Mouse (Mus musculus) hindbrain, embryonic 11.5 days (tissue): ENCODE measurements around the gene Uqcc1. TPM values are rescaled to one million over a fixed set of nuclear protein-coding genes. Genes with fewer than 3 reads are reported as not detected.

ENCODE experiments used
- ATAC-seq: fragments of 200-750 bp; cut with Nextera tagmentation; 2 replicates; pipeline ENCODE4 v1.8.0; 2017; ENCODE audit warnings: mild to moderate bottlenecking, moderate TSS enrichment, moderate library complexity; ENCODE audit not compliant: low FRiP score
- DNase-seq: peaks from one replicate; pipeline ENCODE4 v3.0.0-alpha.2; 2015; ENCODE audit warnings: low spot score
- H3K27ac ChIP-seq: fragments of 300-500 bp; sonication (generic); 2 replicates; pipeline ENCODE4 v1.5.1; 2014; ENCODE audit warnings: mild to moderate bottlenecking, low read depth, low read length
- H3K27me3 ChIP-seq: fragments of 300-500 bp; sonication (generic); 2 replicates; pipeline ENCODE4 v1.6.1; 2014; ENCODE audit warnings: mild to moderate bottlenecking, low read length, moderate library complexity, mixed read lengths; ENCODE audit not compliant: control insufficient read depth, insufficient read depth
- H3K36me3 ChIP-seq: fragments of 300-500 bp; sonication (generic); 2 replicates; pipeline ENCODE4 v1.6.1; 2014; ENCODE audit warnings: mild to moderate bottlenecking, low read length, moderate library complexity, mixed read lengths; ENCODE audit not compliant: control insufficient read depth, insufficient read depth
- H3K4me1 ChIP-seq: fragments of 300-500 bp; sonication (generic); replicated peaks from 2 replicates; pipeline ENCODE4 v1.6.1; 2014; ENCODE audit warnings: low read length, mixed read lengths; ENCODE audit not compliant: control insufficient read depth, insufficient read depth
- H3K4me2 ChIP-seq: fragments of 300-500 bp; sonication (generic); replicated peaks from 2 replicates; pipeline ENCODE4 v1.6.1; 2014; ENCODE audit warnings: mild to moderate bottlenecking, low read depth, low read length
- H3K4me3 ChIP-seq: fragments of 300-500 bp; sonication (generic); 2 replicates; pipeline ENCODE4 v1.5.1; 2014; ENCODE audit warnings: low read depth, low read length
- H3K9ac ChIP-seq: fragments of 300-500 bp; sonication (generic); 2 replicates; pipeline ENCODE4 v1.6.1; 2014; ENCODE audit warnings: low read depth, low read length
- H3K9me3 ChIP-seq: fragments of 300-500 bp; sonication (generic); 2 replicates; pipeline ENCODE4 v1.6.1; 2016; ENCODE audit warnings: low read length; ENCODE audit not compliant: control insufficient read depth
- WGBS: fragments of 180-500 bp; shearing (Covaris S2); extraction: QIAGEN DNeasy Blood & Tissue Kit; methylation state at CpG from one replicate; pipeline ENCODE4 v1.1.7; 2014; 5-methylcytosine and 5-hydroxymethylcytosine counted together
- polyA plus RNA-seq: library from polyadenylated mRNA; unstranded; fragments of >200 nt; fragmentation: Nextera tagmentation; extraction: Ambion mirVana; gene quantifications from 2 replicates; pipeline ENCODE4 v1.2.1, GENCODE M21; 2014

Gene Uqcc1
- 69.6 and 80.8 TPM in 2 replicates for polyA plus RNA-seq

DNA sequence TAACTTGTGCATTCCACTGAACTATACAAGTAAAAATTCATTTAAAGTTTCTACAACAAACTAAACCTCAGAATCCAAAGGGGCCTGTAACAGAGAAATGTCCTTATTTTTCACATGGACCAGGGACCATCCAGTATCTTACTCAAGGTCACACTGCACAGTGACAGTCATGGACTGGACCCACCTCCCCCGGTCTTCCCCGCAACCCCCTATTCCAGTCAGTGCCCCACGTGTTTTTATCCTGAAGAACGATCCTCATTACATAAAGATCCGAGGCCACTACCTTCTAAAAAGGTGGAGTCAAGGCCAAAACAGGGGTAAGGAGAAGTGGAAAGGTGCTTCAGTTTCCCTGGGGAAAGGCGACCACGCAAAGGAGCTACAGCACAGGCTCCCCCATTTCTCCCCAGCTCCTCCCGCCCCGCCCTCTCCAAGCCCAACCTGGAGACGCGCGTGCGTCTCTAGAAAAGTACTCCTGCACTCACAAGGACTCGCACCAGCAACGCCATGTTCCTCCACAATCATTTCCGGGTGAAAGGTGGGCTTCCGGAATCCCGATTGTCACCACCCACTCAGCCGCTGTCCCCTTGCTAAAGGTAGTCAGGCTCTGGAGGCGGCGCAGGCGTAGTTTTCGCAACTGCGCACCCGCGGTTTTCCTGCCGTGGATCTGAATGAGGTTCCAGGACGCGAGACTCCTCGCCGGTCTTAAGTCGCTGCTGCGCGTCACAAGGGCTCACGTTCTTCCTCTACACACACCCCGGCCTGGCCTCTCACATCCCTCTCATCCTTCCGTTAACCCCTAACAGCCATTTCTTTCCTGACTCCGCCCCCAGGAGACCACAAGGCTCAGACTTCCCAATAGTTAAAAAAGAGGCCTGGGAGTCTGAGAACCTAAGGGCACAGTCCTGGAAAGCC, at the start of gene Uqcc1:
Gene Uqcc1 (minus strand): TSS at position 780 of the 912 bp plus-strand sequence.
- Histone ChIP-seq H3K27me3 (no peaks in the 10 kb centered on the region), H3K27ac (peak within 1 kb of the TSS; percentile 77), H3K36me3 (no peaks in the 10 kb centered on the region), H3K9ac (peak within 1 kb of the TSS; percentile 69), H3K4me2 (peak within 1 kb of the TSS; percentile 72), H3K9me3 (no peaks in the 10 kb centered on the region), H3K4me1 (no peaks in the 10 kb centered on the region), H3K4me3 (peak within 1 kb of the TSS; percentile 72)
- DNase-seq (peak; percentile 92), ATAC-seq (peak; percentile 93)
- under 1% methylated on average over 38 of the region's 38 CpGs for WGBS

DNA sequence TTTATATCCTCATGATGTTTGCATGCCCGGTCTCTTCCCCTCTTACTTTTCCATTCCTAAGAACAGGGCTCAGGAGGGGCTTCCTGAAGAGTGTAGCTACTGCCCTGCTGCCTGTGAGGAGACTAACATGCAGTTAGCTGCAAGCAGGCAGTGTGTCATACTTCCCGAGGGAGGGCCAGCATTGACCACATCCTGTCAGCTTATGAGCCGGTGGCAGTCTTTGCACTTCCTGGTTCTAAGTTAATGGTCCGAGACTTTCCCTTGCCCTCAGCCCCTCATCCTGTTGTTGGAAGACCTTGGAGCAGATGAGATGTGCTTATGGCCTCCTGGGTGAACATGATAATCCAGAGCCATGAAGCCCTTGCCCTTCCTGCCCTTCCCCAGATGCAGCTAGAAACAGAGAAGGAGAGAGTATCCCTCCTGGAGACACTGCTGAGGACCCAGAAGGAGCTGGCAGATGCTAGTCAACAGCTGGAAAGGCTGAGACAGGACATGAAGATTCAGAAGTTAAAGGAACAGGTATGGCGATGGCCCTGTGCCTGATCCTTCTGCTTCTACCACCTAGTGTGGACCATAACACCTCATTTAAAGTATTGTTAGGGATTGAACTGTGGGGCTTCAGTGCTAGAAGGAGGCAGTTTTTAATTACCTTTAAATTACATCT, 49.4 kb upstream of the Uqcc1 start:
- H3K4me1 ChIP-seq = no peaks in the 10 kb centered on the region
- no peak for ATAC-seq
- no peaks in the 10 kb centered on the region for H3K9me3 ChIP-seq
- H3K9ac ChIP-seq = no peak overlapping the region
- no peak for DNase-seq
- no peak overlapping the region for H3K4me2 ChIP-seq
- WGBS = 89% methylated on average over 5 of the region's 5 CpGs
- H3K36me3 ChIP-seq = peaks cover 18% of the 10 kb centered on the region; the same call in 1 of the 2 replicates
- no peak overlapping the region for H3K4me3 ChIP-seq
- H3K27me3 ChIP-seq = no peaks in the 10 kb centered on the region
- H3K27ac ChIP-seq = no peak overlapping the region

DNA sequence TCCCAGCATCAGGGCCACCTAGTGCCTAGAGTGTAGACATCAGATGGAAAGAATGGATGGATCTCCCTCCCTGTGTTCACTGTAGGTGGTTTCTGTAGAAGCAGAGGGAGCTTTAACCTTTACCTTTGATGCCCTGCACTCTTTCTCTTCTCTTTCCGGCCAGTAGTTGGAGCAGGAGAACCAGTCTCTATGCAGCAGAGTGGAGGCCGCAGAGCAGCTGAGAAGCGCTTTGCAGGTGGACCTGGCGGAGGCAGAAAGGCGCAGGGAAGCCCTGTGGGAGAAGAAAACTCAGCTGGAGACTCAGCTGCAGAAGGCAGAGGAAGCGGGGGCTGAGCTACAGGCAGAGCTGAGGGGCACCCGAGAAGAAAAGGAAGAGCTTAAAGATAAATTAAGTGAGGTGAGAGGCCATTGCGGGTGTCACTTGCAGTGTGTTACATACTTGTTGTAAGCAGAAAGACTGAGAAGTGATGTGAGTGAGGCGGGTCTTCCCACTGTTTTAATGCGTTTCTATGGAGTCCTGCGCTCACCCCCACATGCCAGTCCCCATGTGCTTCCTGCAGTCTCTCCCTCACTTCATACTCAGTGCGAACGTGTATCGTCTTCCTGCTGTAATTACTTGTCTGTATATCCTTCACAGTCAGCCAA, 44.1 kb upstream of the Uqcc1 start:
- no peaks in the 10 kb centered on the region for H3K27me3 ChIP-seq
- ATAC-seq = no peak
- H3K36me3 ChIP-seq = peaks cover 13% of the 10 kb centered on the region
- H3K4me3 ChIP-seq = no peak overlapping the region
- H3K27ac ChIP-seq = no peak overlapping the region
- no peak for DNase-seq
- no peaks in the 10 kb centered on the region for H3K9me3 ChIP-seq
- 87% methylated on average over 14 of the region's 14 CpGs for WGBS
- H3K9ac ChIP-seq = no peak overlapping the region
- no peaks in the 10 kb centered on the region for H3K4me1 ChIP-seq
- H3K4me2 ChIP-seq = no peak overlapping the region

DNA sequence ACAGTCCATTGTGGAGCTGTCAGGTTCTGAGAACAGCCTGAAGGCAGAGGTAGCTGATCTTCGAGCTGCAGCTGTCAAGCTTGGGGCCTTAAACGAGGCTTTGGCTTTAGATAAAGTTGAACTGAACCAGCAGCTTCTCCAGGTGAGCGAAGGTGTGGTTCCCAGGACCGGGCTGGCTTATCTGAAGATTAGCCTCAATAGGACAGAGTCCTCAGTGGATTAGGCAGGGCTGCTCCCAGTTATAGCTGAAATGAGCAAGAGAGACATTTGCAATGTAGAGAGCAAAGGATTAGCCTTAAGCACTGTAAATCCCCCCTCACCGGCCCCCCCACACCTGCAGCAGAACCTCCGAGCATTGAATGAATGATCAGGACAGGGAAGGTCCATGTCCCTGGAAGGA, 43.2 kb upstream of the Uqcc1 start:
- H3K4me3 ChIP-seq = no peak overlapping the region
- H3K4me2 ChIP-seq = no peak overlapping the region
- no peak for ATAC-seq
- WGBS = 89% methylated on average over 6 of the region's 6 CpGs
- no peaks in the 10 kb centered on the region for H3K4me1 ChIP-seq
- no peaks in the 10 kb centered on the region for H3K27me3 ChIP-seq
- DNase-seq = no peak
- no peaks in the 10 kb centered on the region for H3K9me3 ChIP-seq
- H3K9ac ChIP-seq = no peak overlapping the region
- H3K27ac ChIP-seq = no peak overlapping the region
- H3K36me3 ChIP-seq = peaks cover 16% of the 10 kb centered on the region

DNA sequence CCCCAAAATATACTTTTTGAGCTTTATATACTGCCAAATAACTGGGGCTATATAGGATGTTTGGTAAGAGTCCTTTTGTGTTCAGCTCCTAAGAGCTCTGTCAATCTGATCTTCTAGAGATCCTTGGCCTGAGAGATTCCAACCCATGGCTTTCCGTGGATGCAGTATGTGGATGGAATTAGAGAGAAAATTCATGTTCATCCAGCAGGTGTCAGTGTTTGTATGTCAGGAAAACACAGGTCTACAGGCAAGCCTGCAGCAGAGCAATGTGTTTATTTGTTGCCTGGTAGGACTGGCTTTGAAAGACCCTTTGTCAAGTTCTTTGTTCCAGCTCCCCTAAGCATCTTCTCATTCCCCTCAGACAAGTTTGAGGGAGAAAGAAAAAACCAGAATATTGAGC, 32.9 kb upstream of the Uqcc1 start:
- ATAC-seq (no peak), DNase-seq (peak; percentile 49)
- Histone ChIP-seq H3K27ac (no peak overlapping the region), H3K4me2 (no peak overlapping the region), H3K4me1 (no peaks in the 10 kb centered on the region), H3K9ac (no peak overlapping the region), H3K4me3 (no peak overlapping the region), H3K9me3 (no peaks in the 10 kb centered on the region), H3K36me3 (peaks cover 13% of the 10 kb centered on the region), H3K27me3 (no peaks in the 10 kb centered on the region)
- 55% methylated on average over 1 of the region's 1 CpGs for WGBS

DNA sequence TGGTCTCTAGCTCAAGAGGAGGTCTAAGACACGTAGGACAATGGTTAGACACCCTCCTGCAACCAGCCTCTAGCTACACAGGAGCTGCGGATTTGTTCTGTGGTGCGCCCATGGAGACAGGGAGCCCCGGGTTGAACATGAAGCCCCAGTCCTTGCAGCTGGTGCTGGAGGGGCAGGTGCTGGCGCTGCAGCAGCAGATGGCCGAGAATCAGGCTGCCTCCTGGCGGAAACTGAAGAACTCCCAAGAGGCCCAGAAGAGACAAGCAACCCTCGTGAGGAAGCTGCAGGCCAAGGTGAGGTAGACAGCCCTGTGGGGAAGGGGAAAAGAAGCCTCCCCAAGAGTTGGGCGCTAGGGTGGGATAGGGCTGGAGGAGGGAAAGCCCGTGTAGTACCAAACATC, 31.8 kb upstream of the Uqcc1 start:
- H3K36me3 ChIP-seq = peaks cover 8% of the 10 kb centered on the region; the same call in 1 of the 2 replicates
- H3K9ac ChIP-seq = no peak overlapping the region
- DNase-seq (no peak), ATAC-seq (no peak)
- no peaks in the 10 kb centered on the region for H3K27me3 ChIP-seq
- H3K4me2 ChIP-seq = no peak overlapping the region
- no peak overlapping the region for H3K4me3 ChIP-seq
- H3K9me3 ChIP-seq = no peaks in the 10 kb centered on the region
- H3K27ac ChIP-seq = no peak overlapping the region
- WGBS = 78% methylated on average over 9 of the region's 10 CpGs
- no peaks in the 10 kb centered on the region for H3K4me1 ChIP-seq

DNA sequence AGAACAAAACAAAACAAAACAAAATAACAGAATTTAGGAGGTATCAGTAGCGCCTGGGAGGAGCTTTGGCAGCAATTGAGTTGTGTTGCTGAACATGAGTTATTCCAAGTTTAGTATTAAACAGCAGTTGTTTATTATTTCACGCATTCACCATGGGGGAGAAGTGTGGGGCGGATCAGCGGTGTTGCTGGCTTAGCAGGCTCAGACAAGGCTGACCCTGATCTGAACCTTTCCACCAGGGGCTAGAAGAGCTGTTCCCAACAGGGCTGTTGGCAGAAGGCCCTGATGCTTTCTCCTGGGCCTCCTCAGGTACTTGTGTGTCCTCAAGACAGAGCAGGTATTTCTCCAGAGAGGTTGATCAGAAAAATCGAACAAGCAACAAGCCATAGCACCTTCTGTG, 29.9 kb upstream of the Uqcc1 start:
- Histone ChIP-seq H3K36me3 (0 out of 2 replicates have a peak, but pooled peaks cover 6% of the 10 kb centered on the region), H3K9me3 (no peaks in the 10 kb centered on the region), H3K27me3 (no peaks in the 10 kb centered on the region), H3K9ac (no peak overlapping the region), H3K4me2 (no peak overlapping the region), H3K27ac (no peak overlapping the region), H3K4me3 (no peak overlapping the region), H3K4me1 (no peaks in the 10 kb centered on the region)
- DNase-seq (no peak), ATAC-seq (no peak)
- 90% methylated on average over 5 of the region's 5 CpGs for WGBS

DNA sequence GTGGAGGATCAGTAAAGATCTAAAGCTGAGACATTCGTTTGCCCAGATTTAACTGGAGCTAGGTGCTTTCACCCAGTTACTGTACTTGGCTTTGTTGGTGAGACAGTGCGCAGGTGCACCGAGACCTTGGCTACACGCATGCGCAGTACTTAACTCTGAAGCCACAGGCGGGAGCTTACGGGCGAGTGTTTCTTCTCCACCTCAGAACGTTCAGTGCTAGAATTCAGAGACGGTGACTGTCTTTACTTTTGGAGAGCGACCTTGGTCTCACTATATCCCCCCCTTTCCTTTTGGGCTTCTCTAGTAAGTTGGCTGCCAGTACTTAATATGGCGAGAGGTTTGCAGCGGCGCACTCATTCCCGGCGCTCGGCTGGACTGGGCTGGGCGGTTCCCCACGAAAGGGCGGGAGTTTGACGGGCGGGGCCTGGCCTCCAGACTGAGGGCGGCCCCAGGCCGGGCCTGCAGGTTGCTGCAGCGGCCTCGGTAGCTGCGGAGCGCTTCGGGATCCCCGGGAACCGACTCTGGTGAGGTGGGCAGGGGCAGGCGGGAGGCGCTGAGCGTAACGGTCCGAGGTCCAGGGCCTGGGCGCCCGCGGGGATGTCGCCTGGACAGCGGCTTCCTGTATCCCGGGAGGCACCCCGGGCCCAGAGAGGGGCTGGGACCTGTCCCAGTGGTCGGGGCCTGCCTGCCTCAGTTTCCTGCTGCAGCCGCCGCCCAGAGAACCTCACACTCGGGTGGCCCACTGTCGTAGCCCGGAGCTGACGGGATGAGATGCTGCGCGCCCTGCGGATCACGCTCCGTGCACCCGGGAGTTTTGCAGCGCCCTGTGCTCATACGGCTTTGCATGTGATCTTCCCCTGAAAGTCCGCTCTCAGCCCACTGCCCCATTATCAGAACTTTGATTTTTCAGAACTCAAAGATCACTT, 26.3 kb upstream of the Uqcc1 start, which contains the start of gene Cep250:
Gene Cep250 (plus strand): TSS at position 325 of the 926 bp plus-strand sequence.
- Histone ChIP-seq H3K27ac (peak within 1 kb of the TSS; percentile 38), H3K36me3 (no peaks in the 10 kb centered on the region), H3K4me2 (peak within 1 kb of the TSS; percentile 69), H3K4me1 (no peaks in the 10 kb centered on the region), H3K4me3 (peak within 1 kb of the TSS; percentile 90), H3K27me3 (peaks cover 2% of the 10 kb centered on the region; the same call in 1 of the 2 replicates), H3K9me3 (no peaks in the 10 kb centered on the region), H3K9ac (peak within 1 kb of the TSS; percentile 98)
- ATAC-seq (peak; percentile 97), DNase-seq (peak; percentile 90)
- under 1% methylated on average over 57 of the region's 59 CpGs for WGBS
